Mouse (Mus musculus) erythroblast, embryonic 14.5 days (primary cell): ENCODE results near the gene Clec12b. TPM values are rescaled to one million over a fixed set of nuclear protein-coding genes. Genes with fewer than 3 reads are reported as not detected.

Source experiments
- H3K27me3 ChIP-seq: 2 replicates; pipeline ENCODE4 v1.6.1; 2012; ENCODE audit warnings: inconsistent platforms; ENCODE audit not compliant: control insufficient read depth
- H3K36me3 ChIP-seq: 2 replicates; pipeline ENCODE4 v1.6.1; 2012; ENCODE audit warnings: mild to moderate bottlenecking, inconsistent platforms; ENCODE audit not compliant: control insufficient read depth
- H3K4me1 ChIP-seq: 2 replicates; pipeline ENCODE4 v1.6.1; 2012; ENCODE audit warnings: inconsistent platforms; ENCODE audit not compliant: control insufficient read depth
- H3K4me3 ChIP-seq: replicated peaks from 2 replicates; pipeline ENCODE3; 2012; ENCODE audit warnings: moderate library complexity, mild to moderate bottlenecking, inconsistent platforms
- H3K9me3 ChIP-seq: 2 replicates; pipeline ENCODE4 v1.6.1; 2012; ENCODE audit warnings: low read length, inconsistent platforms, mixed read lengths; ENCODE audit not compliant: control insufficient read depth
- GATA1 ChIP-seq: IDR thresholded peaks from 2 replicates; pipeline ENCODE4 v1.6.1; 2012; ENCODE audit warnings: low read length, inconsistent platforms, mixed read lengths
- TAL1 ChIP-seq: IDR thresholded peaks from 3 replicates; pipeline ENCODE4 v1.6.1; 2012; ENCODE audit warnings: low read length, inconsistent platforms, mixed read lengths
- polyA plus RNA-seq: library from polyadenylated mRNA; stranded (reverse); fragments of >175 nt; gene quantifications from 2 replicates; pipeline ENCODE4 v1.2.3, GENCODE M21; 2012

The Clec12b gene
- polyA plus RNA-seq, 1 experiment = not detected

DNA sequence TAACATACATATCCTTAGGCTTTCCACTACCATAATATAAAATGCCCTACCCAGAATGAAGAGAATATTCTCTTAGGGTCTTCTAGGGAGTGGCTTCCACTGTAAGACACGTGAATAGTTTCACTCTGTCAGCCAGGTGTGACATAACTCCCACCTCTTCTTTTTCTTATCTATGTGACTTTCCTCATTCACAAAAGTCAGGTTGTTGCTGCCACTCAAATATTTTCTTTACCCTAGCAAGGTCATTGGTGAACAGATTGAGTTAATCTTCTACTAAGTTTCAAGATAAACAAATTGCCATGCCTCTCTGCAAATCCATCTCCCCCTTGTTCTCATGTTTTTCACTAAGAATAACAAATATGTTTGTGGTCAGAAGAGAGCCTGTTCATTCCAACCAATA lies 3.9 kb downstream of the Clec12b start:
- no peak for TF ChIP-seq TAL1
- no peak for TF ChIP-seq GATA1

DNA sequence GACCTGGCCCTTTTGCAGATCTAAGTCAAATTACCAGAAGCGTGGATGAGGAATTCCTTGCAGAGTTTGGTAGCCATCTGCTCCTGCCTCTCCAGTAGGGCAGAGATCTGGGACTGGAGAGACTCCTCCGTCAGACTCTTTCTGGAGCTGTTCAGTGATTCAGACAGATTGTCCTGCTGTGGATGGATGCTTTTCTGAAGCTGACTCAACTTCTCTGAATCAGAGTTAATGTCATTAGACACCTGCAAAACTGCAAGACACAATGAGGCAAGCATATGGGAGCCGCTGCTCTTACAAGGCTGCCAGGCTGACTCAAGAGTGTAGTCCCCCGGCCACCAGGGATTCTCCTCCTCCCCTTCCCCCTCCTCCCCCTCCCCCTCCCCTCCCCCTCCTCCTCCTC lies 5.2 kb downstream of the Clec12b start:
- TF ChIP-seq GATA1 = no peak
- TF ChIP-seq TAL1 = no peak
- Histone ChIP-seq H3K9me3 (no peaks in the 10 kb centered on the region), H3K4me3 (no peak overlapping the region), H3K36me3 (no peaks in the 10 kb centered on the region), H3K27me3 (no peaks in the 10 kb centered on the region), H3K4me1 (no peaks in the 10 kb centered on the region)

More for the DNA sequence above, 3.9 kb downstream of the Clec12b start:
- Histone ChIP-seq H3K4me3 (no peak overlapping the region), H3K36me3 (no peaks in the 10 kb centered on the region), H3K9me3 (no peaks in the 10 kb centered on the region), H3K4me1 (no peaks in the 10 kb centered on the region), H3K27me3 (no peaks in the 10 kb centered on the region)

DNA sequence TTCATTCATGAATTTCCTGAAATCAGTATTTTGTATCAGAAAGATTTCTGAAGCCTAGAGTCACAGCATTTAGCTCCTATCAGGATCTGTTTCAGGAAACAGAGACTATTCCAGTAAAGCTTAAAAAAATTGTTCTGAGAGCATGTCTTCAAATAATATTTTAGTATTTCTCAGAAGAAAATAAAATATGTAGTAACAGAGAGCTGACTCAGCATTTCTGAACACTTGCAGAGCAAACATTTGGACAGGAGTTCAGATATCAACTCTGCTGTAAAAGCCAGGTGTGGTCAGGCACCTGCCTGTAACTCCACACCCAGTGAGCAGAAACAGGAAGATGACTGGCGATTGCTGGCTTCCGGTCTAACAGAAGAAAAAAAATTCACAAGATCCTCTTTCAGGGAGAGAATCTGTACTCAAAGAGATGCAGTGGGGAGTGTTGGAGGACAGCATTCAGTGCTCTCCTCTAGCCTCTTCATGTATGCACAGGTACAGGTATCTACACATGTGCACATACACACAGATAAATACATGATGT lies 10.7 kb downstream of the Clec12b start:
- no peaks in the 10 kb centered on the region for H3K36me3 ChIP-seq
- H3K27me3 ChIP-seq = no peaks in the 10 kb centered on the region
- H3K9me3 ChIP-seq = no peaks in the 10 kb centered on the region
- H3K4me1 ChIP-seq = no peaks in the 10 kb centered on the region
- no peak overlapping the region for H3K4me3 ChIP-seq
- TF ChIP-seq TAL1 (no peak), GATA1 (no peak)

DNA sequence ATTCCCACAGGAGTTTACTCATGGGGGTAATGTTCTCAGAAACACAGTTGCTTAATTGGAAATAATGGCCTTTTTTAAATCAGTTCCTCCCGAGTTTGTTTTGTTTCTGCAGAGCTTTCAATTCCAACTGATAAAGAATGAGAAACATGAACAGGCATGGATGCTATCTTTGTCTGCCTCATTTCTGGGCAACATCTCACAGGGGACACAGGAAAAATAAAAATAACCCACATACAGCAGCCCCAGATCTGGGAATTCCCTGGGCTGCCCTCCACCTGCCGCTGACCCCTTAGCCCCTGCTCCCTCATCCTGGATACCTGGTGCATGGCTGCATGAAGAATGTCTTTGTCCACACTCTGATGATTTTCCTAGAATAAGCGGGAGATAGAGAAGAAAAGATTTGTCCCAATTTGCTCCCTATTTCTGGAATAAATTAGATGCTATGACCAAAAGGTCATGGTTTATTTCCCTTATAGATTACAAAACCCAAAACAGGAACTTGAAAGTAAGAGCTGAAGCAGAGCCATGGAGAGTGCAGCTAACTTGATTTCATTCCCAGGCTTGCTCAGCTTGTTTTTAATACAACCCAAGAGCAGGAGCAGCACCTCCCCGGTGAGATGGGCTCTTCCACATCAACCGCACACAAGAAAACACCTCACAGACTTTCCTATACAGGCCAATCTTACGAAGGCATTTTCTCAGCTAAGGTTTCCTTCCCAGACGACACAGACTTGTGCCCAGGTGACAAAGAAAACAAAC lies 16.1 kb downstream of the Clec12b start:
- no peaks in the 10 kb centered on the region for H3K4me1 ChIP-seq
- no peaks in the 10 kb centered on the region for H3K36me3 ChIP-seq
- no peak overlapping the region for H3K4me3 ChIP-seq
- H3K9me3 ChIP-seq = no peaks in the 10 kb centered on the region
- no peaks in the 10 kb centered on the region for H3K27me3 ChIP-seq
- TF ChIP-seq GATA1 (no peak), TAL1 (no peak)

DNA sequence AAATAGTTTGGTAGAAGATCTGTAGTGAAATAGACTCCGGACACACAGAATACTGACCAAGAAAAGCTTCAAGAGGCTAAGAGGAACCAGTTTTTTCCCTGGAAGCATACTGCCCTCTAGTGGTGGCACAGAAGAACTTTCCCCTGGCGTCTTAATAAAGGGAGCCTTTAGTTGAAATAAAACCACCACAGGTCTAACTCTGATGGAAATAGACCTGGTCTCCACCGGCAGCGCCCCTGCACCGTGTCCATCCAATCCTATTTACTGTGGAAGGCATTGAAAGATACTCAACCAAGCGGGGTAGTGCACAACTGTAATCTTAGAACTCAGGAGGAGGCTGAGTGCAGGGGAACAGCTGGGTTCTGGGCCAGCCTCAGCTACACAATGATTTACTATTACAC lies 19.7 kb downstream of the Clec12b start:
- Histone ChIP-seq H3K4me1 (no peaks in the 10 kb centered on the region; the same call in 1 of the 2 replicates), H3K36me3 (no peaks in the 10 kb centered on the region), H3K4me3 (no peak overlapping the region), H3K9me3 (no peaks in the 10 kb centered on the region), H3K27me3 (no peaks in the 10 kb centered on the region)
- TF ChIP-seq TAL1 (no peak), GATA1 (no peak)

DNA sequence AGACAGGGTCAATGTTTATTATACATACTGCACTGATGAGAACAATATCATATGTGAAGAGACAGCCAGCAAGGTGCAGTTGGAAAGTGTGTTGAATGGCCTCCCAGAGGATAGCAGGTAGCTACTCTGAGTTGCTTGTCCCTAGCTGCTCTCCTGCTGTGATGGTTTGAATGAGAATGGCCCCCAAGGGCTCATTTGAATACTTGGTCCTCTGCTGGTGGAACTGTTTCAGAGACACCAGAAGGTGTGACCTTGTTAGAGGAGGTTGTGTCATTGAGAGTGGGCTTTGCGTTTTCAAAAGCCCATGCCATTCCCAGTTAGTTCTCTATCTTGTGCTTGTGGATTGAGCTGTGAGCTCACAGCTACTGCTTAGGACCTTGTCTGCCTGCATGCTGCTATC lies 21.7 kb downstream of the Clec12b start:
- Histone ChIP-seq H3K27me3 (no peaks in the 10 kb centered on the region), H3K9me3 (no peaks in the 10 kb centered on the region), H3K4me1 (no peaks in the 10 kb centered on the region; the same call in 1 of the 2 replicates), H3K4me3 (no peak overlapping the region), H3K36me3 (no peaks in the 10 kb centered on the region)
- TF ChIP-seq GATA1 = no peak

DNA sequence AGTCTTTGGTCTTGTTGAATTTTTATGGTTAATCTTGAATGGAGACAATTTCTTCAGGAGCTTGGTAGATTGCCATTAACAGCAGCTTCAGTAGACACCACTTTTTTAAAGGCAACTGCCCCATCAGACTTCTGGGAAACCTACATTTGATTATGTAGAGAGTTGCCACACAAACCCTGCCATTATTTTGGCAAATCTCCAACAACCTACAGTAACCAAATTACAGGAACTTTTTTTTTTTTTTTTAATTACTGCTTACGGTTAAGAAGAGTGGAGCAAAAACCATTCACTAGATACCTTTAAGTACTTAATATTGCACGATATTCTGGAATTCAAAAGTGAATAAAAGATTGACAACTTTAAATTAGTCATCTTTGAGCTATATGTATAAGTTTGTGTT lies 26.2 kb downstream of the Clec12b start:
- no peaks in the 10 kb centered on the region for H3K36me3 ChIP-seq
- H3K4me1 ChIP-seq = no peaks in the 10 kb centered on the region; the same call in 1 of the 2 replicates
- no peak for TF ChIP-seq TAL1
- no peak for TF ChIP-seq GATA1
- H3K4me3 ChIP-seq = no peak overlapping the region
- H3K27me3 ChIP-seq = no peaks in the 10 kb centered on the region
- no peaks in the 10 kb centered on the region for H3K9me3 ChIP-seq

DNA sequence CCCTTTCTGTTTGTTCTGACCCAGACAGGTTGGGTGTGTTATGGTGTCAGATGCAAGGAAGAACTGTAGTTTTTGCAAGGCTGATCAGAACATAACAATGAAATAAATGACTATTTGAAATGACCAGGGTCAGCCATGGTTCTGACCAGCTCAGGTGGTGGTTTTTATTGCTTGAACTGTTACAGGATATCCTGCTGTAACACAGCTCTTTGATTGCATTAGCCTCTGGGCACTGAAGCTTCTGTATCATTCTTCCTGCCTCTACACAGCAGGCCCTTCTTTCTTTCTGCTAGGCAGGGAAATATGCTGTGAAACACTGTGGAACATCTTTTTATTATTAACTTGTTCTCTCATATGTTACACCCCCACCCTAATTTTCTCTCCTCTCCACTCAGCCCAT lies 29.2 kb downstream of the Clec12b start:
- H3K4me1 ChIP-seq = no peaks in the 10 kb centered on the region
- TF ChIP-seq GATA1 (no peak), TAL1 (no peak)

DNA sequence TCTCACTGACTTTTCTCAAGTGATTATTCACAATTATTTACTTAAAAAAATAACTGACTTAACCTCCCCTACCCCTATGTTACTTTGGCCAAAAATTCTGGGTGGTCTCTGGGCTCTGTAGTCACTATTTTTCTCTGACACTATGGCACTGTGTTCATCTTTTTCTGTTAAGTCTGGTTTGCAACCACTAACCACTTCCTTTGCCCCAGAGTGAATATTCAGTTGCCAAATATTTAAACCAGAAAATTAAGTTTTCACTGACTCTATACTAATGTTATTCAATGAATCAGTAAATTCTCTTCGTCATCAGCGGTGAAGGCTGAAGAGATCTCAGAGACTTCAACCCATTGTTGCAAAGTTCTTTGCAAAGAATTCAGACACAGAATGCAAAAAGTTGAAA lies 29.9 kb downstream of the Clec12b start:
- Histone ChIP-seq H3K27me3 (no peaks in the 10 kb centered on the region), H3K4me3 (no peak overlapping the region), H3K36me3 (no peaks in the 10 kb centered on the region), H3K9me3 (no peaks in the 10 kb centered on the region), H3K4me1 (no peaks in the 10 kb centered on the region)
- no peak for TF ChIP-seq GATA1
- TF ChIP-seq TAL1 = no peak

More for the DNA sequence above, 29.2 kb downstream of the Clec12b start:
- Histone ChIP-seq H3K27me3 (no peaks in the 10 kb centered on the region), H3K9me3 (no peaks in the 10 kb centered on the region), H3K4me3 (no peak overlapping the region), H3K36me3 (no peaks in the 10 kb centered on the region)

DNA sequence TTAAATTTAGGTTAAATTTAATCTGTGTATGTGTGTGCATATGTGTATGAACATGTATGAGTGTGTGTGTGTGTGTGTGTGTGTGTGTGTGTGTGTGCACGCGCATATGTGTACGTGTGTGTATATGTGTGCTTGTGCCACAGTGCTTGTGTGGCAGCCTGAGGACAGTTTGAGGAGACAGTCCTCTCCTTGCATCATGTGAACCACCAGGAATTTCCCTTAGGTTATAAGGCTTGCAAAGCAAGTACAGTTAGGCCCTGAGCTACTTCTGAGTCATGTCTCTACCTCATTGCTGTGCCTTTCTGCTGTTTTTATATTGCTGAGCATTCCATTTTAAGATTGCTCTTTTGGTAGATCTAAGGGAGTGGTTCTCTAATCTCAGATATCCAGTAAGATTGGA lies 34.6 kb downstream of the Clec12b start:
- H3K36me3 ChIP-seq = no peaks in the 10 kb centered on the region
- no peaks in the 10 kb centered on the region for H3K27me3 ChIP-seq
- no peaks in the 10 kb centered on the region for H3K4me1 ChIP-seq
- no peaks in the 10 kb centered on the region for H3K9me3 ChIP-seq
- H3K4me3 ChIP-seq = no peak overlapping the region
- TF ChIP-seq TAL1 (no peak), GATA1 (no peak)
